Mouse (Mus musculus) T-helper 2 cell (primary cell): ENCODE results near the gene Ackr4.

Experiments
- in situ Hi-C: fragments of 300-600 bp; cut with MboI, MseI; formaldehyde crosslinking; loops from one replicate; pipeline ENCODE4 v1.15.1; 2025; ENCODE audit warnings: high pct_unique_total_duplicates

Ackr4 gene

GRCm38 (mm10) chr9:104043676-104044075, 83.1 kb downstream of the Ackr4 start:
- in situ Hi-C loops: no loop called here

DNA sequence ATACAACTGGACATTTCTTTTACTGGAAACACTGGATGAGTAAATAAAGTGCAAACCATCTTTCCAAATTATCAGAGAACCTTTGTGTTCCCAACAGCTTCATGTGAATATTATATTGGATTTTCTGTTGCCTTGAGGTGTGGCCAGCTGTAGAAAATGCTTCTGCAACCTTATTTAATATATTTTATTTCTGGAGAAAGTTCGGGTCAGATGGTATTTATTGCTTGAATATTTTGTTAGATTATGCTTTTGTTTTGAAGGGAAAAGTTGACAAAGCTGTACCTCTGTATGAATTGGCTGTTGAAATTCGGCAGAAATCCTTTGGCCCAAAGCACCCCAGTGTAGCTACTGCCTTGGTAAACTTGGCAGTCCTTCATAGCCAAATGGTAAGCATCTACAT, 86.4 kb downstream of the Ackr4 start, which contains the start of gene Gm28305:
Gm28305 (plus strand) TSS at position 301 of the 400 bp plus-strand sequence.
- in situ Hi-C loops: no loop called here

- in situ Hi-C loops: no loop called here
Observed at GRCm38 (mm10) chr9:104039742-104040141, 87.0 kb downstream of the Ackr4 start.

DNA sequence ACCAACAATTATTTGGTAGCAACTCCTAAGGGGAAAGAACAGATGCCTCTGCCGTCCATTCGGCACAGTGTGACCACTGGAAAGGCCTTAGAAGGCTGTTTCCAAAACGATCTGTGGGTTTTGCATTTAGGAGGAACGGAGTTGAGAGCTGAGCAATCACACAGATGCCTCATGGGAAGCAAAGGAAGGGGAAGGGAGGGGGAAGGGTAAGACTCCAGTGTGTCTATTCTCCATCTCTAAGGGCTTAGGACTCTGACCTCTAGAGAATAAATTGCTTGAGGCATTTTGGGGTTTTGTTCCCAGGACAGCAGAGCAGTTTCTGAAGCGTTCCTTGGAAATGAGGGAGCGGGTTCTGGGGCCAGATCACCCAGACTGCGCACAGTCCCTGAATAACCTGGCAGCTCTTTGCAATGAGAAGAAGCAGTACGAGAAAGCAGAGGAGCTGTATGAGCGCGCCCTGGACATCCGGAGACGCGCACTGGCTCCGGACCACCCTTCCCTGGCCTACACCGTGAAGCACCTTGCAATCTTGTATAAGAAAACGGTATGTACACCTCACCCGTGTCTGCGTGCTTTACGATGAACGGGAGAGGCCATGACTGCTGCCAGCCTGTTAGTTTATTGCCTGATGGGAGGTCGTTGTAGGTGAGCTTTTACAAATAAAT, 87.6 kb downstream of the Ackr4 start:
- in situ Hi-C loops: no loop called here

GRCm38 (mm10) chr9:104038266-104038665, 88.5 kb downstream of the Ackr4 start:
- in situ Hi-C loops: no loop called here

DNA sequence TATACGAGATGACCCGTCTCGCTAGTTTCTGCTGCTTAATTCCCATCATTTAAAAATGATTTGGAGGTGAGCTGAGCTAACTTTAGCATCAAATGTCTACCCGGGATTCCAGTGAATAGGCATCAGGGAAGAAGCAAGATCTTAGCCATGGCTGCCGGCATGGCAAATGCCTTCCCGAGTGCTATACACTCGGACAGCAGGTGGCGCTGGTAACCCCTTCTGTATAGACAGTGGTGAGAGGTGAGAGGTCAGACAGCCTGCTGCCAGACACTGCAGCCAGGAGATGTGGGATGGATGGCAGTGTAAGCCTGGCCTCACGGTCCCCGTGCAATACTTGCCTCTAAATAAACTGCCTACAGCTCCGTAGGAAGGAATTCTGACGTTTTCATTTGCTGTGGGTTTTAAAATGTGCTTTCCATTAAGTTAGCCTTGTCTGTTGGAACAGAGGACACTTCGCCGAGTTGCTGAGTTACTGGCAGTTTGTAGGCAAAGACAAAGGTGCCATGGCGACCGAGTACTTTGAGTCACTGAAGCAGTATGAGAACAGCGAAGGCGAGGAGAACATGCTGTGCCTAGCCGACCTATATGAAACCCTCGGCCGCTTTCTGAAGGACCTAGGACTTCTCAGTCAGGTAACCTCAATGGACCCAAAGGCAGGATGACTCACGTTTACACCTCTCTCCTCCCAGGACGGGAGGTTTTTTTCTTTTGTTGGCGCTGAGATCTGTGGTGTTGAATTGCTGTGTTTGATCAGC, 91.3 kb downstream of the Ackr4 start:
- in situ Hi-C loops: no loop called here

GRCm38 (mm10) chr9:104034718-104035117, 92.0 kb downstream of the Ackr4 start:
- in situ Hi-C loops: no loop called here

GRCm38 (mm10) chr9:104034231-104034630, 92.5 kb downstream of the Ackr4 start:
- in situ Hi-C loops: no loop called here
